Mouse (Mus musculus) forebrain, embryonic 15.5 days (tissue): ENCODE measurements at regions not wholly inside any gene's neighbourhood (a gene's known extent, or its start where the extent isn't known, plus 50 kb on each side); places are given as distances from the start of the nearest gene placed in this dataset.
A peak's percentile ranks its signal among the peaks of the same experiment; 100 is the strongest.

Source experiments
- ATAC-seq: fragments of 200-750 bp; cut with Nextera tagmentation; replicated peaks from 2 replicates; pipeline ENCODE4 v1.8.0; 2017; ENCODE audit warnings: mild to moderate bottlenecking, moderate TSS enrichment, moderate library complexity
- H3K27ac ChIP-seq: fragments of 300-500 bp; sonication (generic); replicated peaks from 2 replicates; pipeline ENCODE4 v1.5.1; 2015; ENCODE audit warnings: mild to moderate bottlenecking, inconsistent platforms
- H3K27me3 ChIP-seq: fragments of 300-500 bp; sonication (generic); 2 replicates; pipeline ENCODE4 v1.6.1; 2015; ENCODE audit warnings: inconsistent platforms
- H3K36me3 ChIP-seq: fragments of 300-500 bp; sonication (generic); 2 replicates; pipeline ENCODE4 v1.6.1; 2015; ENCODE audit warnings: mild to moderate bottlenecking, inconsistent platforms
- H3K4me1 ChIP-seq: fragments of 300-500 bp; sonication (generic); 2 replicates; pipeline ENCODE4 v1.6.1; 2015; ENCODE audit warnings: inconsistent platforms
- H3K4me2 ChIP-seq: fragments of 300-500 bp; sonication (generic); replicated peaks from 2 replicates; pipeline ENCODE4 v1.6.1; 2015; ENCODE audit warnings: mild to moderate bottlenecking, inconsistent platforms
- H3K4me3 ChIP-seq: fragments of 300-500 bp; sonication (generic); 2 replicates; pipeline ENCODE4 v1.5.1; 2015; ENCODE audit warnings: mild to moderate bottlenecking, inconsistent platforms
- H3K9ac ChIP-seq: fragments of 300-500 bp; sonication (generic); replicated peaks from 2 replicates; pipeline ENCODE4 v1.6.1; 2015; ENCODE audit warnings: mild to moderate bottlenecking, inconsistent platforms
- H3K9me3 ChIP-seq: fragments of 300-500 bp; sonication (generic); 2 replicates; pipeline ENCODE4 v1.6.1; 2016; ENCODE audit warnings: inconsistent platforms
- WGBS: fragments of 180-500 bp; shearing (Covaris S2); methylation state at CpG from one replicate; pipeline ENCODE4 v1.1.7; 2015; ENCODE audit warnings: mixed read lengths; 5-methylcytosine and 5-hydroxymethylcytosine counted together

DNA sequence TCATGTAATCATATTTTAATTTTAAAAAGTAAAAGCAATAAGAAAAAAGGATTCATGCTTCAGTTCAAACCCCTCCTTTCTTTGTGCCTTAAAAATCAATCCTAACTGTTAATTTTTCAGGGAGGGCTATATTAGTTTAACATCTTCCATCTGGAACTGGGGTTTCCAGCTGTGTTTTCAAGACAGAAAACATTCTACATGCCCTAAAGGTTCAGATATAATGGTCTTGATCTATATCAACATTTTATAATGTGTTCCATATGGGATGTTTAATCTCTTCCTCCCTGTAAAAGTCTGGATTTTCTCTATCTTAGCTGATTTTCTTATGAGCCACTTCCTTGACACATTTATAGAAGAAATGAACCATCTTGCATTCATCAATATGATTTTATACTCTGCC, 205.9 kb upstream of the Grm7 start:
- ATAC-seq, result no peak
- Histone ChIP-seq H3K9ac (no peak overlapping the region), H3K4me1 (no peaks in the 10 kb centered on the region), H3K27me3 (no peaks in the 10 kb centered on the region), H3K4me2 (no peak overlapping the region), H3K36me3 (no peaks in the 10 kb centered on the region), H3K9me3 (no peaks in the 10 kb centered on the region), H3K27ac (no peak overlapping the region), H3K4me3 (no peak overlapping the region)

DNA sequence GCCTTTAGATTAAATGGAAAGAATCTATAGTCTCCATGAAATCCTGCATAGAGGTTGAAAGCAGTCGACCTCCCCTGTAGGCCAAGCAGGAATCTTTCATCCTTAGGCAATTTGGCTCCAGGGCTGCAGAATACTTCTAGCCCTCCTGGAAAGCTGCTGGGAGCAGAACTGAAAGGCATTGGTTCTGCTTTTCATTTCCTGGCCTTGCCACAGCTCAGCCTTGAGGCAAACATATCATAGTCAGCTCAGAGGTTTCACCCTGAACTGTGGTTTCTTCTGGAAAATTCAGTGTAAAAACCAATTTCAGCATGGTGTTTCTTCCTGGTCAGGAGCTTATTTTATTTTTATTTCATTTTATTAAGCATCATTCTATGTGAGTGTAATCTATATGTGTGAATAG, 182.0 kb upstream of the Grm7 start:
- H3K4me1 ChIP-seq, result no peaks in the 10 kb centered on the region
- no peaks in the 10 kb centered on the region for H3K9me3 ChIP-seq
- H3K27ac ChIP-seq, result no peak overlapping the region
- no peak for ATAC-seq
- WGBS, result 59% methylated on average over 1 of the region's 1 CpGs
- H3K4me3 ChIP-seq, result no peak overlapping the region
- no peaks in the 10 kb centered on the region for H3K36me3 ChIP-seq
- H3K9ac ChIP-seq, result no peak overlapping the region
- H3K4me2 ChIP-seq, result no peak overlapping the region
- H3K27me3 ChIP-seq, result no peaks in the 10 kb centered on the region

DNA sequence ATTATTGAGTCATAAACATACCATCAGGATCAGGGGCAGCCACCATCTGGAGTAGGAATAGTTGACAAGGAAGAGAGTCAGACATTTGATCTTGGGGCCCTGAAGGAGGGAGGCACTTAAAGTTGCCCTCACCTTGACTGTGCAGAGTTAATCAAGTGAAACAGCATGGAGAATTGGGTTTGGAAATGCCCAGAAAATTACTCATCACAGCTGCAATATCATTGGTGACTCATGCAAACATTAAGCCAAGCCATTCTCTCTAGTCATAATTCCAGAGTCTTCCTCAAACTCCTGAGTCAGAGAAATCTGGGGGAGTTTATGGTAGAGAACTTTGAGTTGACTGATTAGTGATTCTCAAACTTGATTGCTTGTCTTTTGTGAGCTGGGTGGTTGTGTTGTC, 177.7 kb upstream of the Grm7 start:
- H3K27me3 ChIP-seq, result no peaks in the 10 kb centered on the region
- no peak overlapping the region for H3K4me3 ChIP-seq
- H3K4me2 ChIP-seq, result no peak overlapping the region
- no peaks in the 10 kb centered on the region for H3K4me1 ChIP-seq
- H3K36me3 ChIP-seq, result no peaks in the 10 kb centered on the region
- H3K9ac ChIP-seq, result no peak overlapping the region
- no peak for ATAC-seq
- no peak overlapping the region for H3K27ac ChIP-seq
- H3K9me3 ChIP-seq, result no peaks in the 10 kb centered on the region

DNA sequence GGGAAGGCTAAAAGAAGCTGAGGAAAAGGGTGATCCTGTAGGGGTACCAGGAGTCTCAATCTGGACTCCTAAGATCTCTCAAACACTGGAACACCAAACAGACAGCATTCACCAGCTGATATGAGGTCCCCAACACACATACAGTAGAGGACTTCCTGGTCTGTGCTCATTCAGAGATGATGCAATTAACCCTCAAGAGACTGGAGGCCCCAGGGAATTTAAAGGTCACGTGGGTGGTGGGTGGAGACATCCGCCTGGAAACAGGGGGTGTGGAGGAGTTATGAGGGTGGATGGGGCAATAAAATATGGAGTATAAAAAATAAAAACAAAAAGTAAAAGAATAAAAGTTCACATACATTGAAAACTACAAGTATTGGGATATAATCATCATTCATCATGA, 139.5 kb upstream of the Grm7 start:
- 86% methylated on average over 2 of the region's 2 CpGs for WGBS
- H3K9ac ChIP-seq, result no peak overlapping the region
- no peak overlapping the region for H3K4me3 ChIP-seq
- H3K27ac ChIP-seq, result no peak overlapping the region
- H3K4me2 ChIP-seq, result no peak overlapping the region
- no peaks in the 10 kb centered on the region for H3K9me3 ChIP-seq
- H3K4me1 ChIP-seq, result no peaks in the 10 kb centered on the region
- ATAC-seq, result no peak
- no peaks in the 10 kb centered on the region for H3K36me3 ChIP-seq
- no peaks in the 10 kb centered on the region for H3K27me3 ChIP-seq

DNA sequence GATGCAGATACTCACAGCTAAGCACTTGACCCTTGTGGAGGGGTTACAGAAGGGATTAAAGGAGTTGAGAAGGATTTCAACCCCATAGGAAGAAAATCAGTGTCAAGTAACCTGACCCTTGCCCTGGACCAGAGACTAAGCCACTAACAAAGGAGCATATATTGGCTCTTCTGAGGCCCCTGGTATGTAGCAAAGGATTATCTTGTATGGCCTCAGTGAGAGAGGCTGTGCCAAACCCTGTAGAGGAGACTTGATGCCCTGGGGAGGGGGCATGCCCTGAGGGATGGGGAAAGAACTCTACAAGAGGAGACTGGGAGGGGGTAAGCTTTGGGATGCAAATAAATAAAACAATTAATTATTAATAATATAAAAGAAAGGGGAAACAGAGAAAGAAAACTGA, 134.9 kb upstream of the Grm7 start:
- Histone ChIP-seq H3K4me1 (no peaks in the 10 kb centered on the region), H3K27me3 (no peaks in the 10 kb centered on the region), H3K27ac (no peak overlapping the region), H3K4me2 (no peak overlapping the region), H3K9ac (no peak overlapping the region), H3K36me3 (no peaks in the 10 kb centered on the region), H3K4me3 (no peak overlapping the region), H3K9me3 (no peaks in the 10 kb centered on the region)
- no peak for ATAC-seq

DNA sequence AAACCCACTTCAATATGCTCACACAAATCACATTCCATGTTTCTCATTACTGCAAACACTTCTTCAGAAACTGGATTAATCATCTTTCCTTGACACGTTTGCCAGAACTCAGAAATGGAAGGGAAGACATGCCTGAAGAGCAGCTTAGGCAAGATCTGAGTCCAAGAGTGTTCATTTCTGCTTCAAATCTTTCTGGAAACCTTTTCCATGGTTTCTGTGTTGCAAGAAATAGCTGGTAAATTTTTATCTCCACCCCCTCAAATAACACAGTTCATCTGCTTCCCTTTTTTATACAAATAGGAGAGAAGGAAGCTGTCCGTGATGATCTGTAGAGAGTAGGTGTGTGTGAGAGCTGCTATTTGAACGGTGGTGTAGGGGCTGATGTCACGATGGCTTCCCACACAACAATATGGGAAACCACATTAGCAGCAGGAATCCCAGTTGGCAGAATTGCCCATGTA, 106.6 kb upstream of the Grm7 start:
- no peak overlapping the region for H3K9ac ChIP-seq
- WGBS, result 77% methylated on average over 4 of the region's 4 CpGs
- no peaks in the 10 kb centered on the region for H3K27me3 ChIP-seq
- no peak for ATAC-seq
- no peaks in the 10 kb centered on the region for H3K9me3 ChIP-seq
- no peaks in the 10 kb centered on the region for H3K4me1 ChIP-seq
- H3K4me2 ChIP-seq, result no peak overlapping the region
- no peak overlapping the region for H3K27ac ChIP-seq
- H3K4me3 ChIP-seq, result no peak overlapping the region
- no peaks in the 10 kb centered on the region for H3K36me3 ChIP-seq

DNA sequence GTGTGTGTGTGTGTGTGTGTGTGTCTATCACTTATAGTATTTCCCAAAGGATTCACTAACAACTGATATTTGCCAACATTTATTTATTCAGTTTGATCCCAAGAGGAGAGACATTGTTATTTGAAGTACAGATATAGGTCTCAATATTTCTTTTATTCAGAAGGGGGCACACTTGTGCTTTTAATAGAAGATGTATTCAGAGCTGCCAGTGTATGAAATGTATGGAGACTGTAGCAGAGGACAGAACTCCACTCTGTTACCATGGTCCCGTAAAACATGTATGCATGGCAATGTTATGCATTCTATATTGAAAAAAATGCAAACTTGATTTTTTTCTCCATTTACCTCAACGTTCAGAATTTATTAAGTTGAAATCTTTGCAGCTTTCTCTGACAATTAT, 99.8 kb upstream of the Grm7 start:
- Histone ChIP-seq H3K4me1 (no peaks in the 10 kb centered on the region), H3K9ac (no peak overlapping the region), H3K27me3 (no peaks in the 10 kb centered on the region), H3K27ac (no peak overlapping the region), H3K9me3 (no peaks in the 10 kb centered on the region), H3K36me3 (no peaks in the 10 kb centered on the region), H3K4me2 (no peak overlapping the region), H3K4me3 (no peak overlapping the region)
- ATAC-seq, result 0 out of 2 replicates have a peak, but pooled peaks have one; percentile 51
- WGBS, result 69% methylated on average over 2 of the region's 2 CpGs

DNA sequence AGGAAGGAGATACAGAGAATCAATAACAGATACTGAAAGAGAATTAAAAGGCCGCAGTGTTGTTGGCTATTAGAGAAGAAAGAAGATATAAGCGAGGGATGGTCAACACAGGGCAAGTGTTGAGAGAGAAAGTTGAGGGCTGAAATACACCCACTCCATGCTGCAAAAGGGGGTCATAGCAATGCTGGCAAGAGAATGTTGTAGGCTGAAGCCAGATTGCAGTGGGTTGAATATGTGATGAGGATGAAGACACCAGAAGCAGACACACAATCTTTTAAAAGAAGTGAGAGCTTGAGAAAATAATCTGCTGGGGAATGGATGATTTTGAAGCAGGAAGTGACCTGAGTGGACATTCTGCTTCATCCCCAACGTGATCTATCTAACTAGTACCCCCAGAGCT, 90.5 kb upstream of the Grm7 start:
- Histone ChIP-seq H3K9ac (no peak overlapping the region), H3K4me3 (no peak overlapping the region), H3K9me3 (no peaks in the 10 kb centered on the region), H3K4me1 (no peaks in the 10 kb centered on the region), H3K36me3 (no peaks in the 10 kb centered on the region), H3K4me2 (no peak overlapping the region), H3K27ac (no peak overlapping the region), H3K27me3 (no peaks in the 10 kb centered on the region)
- no peak for ATAC-seq
- WGBS, result 84% methylated on average over 3 of the region's 3 CpGs

DNA sequence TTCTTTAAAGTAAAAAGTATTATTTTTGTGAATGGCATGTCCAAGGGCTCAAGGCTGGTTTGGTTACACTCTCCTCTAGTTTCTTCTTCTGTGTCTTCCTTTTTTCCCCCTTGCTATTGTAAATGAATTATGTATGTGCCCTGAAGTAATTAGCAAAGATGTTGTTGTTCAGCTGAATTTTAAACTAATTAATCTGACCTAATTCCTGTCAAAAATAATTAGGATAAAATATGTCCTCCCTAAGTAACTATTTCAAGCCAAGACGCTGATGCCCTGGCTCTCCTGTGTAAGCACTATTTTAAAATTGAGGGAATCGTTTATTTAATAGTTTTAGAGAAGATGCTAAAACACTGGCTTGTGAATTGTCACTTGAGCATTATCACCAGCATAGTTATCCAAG, 85.7 kb upstream of the Grm7 start:
- no peaks in the 10 kb centered on the region for H3K36me3 ChIP-seq
- ATAC-seq, result no peak
- 55% methylated on average over 2 of the region's 2 CpGs for WGBS
- no peak overlapping the region for H3K4me2 ChIP-seq
- no peaks in the 10 kb centered on the region for H3K9me3 ChIP-seq
- H3K27ac ChIP-seq, result no peak overlapping the region
- no peaks in the 10 kb centered on the region for H3K27me3 ChIP-seq
- H3K9ac ChIP-seq, result no peak overlapping the region
- no peaks in the 10 kb centered on the region for H3K4me1 ChIP-seq
- H3K4me3 ChIP-seq, result no peak overlapping the region

DNA sequence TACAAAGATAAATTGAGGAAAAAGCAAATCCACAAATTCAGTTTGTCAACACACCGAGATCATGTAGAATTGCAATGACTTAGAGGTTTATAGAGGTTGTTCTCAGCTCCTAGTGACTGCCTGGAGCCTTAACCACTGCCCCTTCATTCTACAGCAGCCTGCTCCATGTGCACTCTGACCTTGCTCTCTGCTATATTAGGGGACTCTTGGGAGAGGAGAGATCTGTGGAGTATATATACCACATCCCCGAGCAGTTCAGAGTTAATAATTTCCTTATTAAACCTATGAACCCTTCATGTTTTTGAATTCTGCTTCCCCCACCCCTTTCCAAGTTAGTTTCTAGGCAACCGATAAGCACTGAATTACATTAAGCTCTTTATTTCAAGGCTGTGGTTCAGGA, 85.0 kb upstream of the Grm7 start:
- H3K4me1 ChIP-seq, result no peaks in the 10 kb centered on the region
- H3K27ac ChIP-seq, result no peak overlapping the region
- no peaks in the 10 kb centered on the region for H3K27me3 ChIP-seq
- WGBS, result 79% methylated on average over 3 of the region's 3 CpGs
- no peak overlapping the region for H3K9ac ChIP-seq
- no peaks in the 10 kb centered on the region for H3K36me3 ChIP-seq
- no peak for ATAC-seq
- no peak overlapping the region for H3K4me2 ChIP-seq
- no peak overlapping the region for H3K4me3 ChIP-seq
- no peaks in the 10 kb centered on the region for H3K9me3 ChIP-seq

DNA sequence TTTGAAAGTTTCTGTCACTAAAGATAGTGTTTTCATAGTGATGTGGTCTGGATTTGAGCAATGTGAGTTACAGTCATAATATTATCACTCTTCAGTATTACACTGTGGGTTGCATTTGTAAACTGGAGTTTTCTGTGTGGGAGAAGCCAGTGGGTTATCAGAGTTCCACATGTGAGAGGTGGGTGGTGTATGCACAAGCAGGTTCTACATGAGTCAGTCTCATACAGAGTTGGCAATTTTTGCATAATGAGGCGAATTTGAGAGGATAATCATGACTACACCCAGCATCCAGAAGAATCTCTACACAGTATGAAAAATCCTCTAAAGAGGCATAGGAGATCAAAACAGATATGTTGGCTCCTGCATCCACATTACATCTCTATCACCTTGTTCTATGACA, 68.2 kb upstream of the Grm7 start:
- Histone ChIP-seq H3K9ac (no peak overlapping the region), H3K4me2 (no peak overlapping the region), H3K27me3 (no peaks in the 10 kb centered on the region), H3K36me3 (no peaks in the 10 kb centered on the region), H3K4me1 (no peaks in the 10 kb centered on the region), H3K27ac (no peak overlapping the region), H3K4me3 (no peak overlapping the region), H3K9me3 (no peaks in the 10 kb centered on the region)
- ATAC-seq, result no peak
- 61% methylated on average over 1 of the region's 1 CpGs for WGBS
